Mouse (Mus musculus) stomach, postnatal 0 days (tissue): ENCODE measurements around the gene Xpnpep2.

Experiments used
- CTCF ChIP-seq: IDR thresholded peaks from 2 replicates; pipeline ENCODE4 v1.5.1; 2016; ENCODE audit warnings: antibody characterized with exemption, low read depth, mild to moderate bottlenecking, moderate library complexity
- EP300 ChIP-seq: optimal IDR thresholded peaks from 2 replicates; pipeline ENCODE3; 2016; ENCODE audit warnings: antibody characterized with exemption

- no peak for TF ChIP-seq EP300
- TF ChIP-seq CTCF = no peak
Measured at GRCm38 (mm10) chrX:48136935-48137334, 28.4 kb downstream of the Xpnpep2 start.
